Mouse (Mus musculus): ENCODE measurements at regions not wholly inside any gene's neighbourhood (a gene's known extent, or its start where the extent isn't known, plus 50 kb on each side); places are given as distances from the start of the nearest gene placed in this dataset.

DNA sequence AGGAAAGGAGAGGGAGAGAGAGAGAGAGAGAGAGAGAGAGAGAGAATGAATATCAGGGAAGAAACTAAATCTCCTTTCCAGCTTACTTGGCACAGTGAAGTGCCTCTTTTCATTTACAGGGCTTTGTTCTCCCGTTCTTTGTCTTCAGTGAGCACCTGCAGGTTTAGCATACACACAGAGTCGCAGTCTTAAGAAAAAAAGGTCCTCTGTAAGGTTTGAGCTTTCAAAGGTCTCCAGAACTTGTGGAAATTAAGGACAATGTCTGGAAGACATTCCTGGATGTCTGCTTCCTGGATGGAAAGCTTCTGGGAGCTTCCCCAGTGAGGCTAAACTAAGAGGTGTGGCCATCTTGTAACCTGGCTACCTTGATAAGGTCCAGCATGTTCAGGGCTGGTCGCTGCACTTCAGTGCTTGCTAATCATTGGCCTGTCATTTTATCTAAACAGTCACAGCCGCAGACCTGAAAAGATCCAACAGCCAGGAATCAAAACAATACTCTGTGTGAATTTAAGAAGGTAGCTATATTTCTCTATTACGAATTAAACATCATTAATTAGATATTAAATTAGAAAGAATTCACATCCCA is 113.1 kb upstream of the Ralgapa2 start:
- no peak for DNase-seq

DNA sequence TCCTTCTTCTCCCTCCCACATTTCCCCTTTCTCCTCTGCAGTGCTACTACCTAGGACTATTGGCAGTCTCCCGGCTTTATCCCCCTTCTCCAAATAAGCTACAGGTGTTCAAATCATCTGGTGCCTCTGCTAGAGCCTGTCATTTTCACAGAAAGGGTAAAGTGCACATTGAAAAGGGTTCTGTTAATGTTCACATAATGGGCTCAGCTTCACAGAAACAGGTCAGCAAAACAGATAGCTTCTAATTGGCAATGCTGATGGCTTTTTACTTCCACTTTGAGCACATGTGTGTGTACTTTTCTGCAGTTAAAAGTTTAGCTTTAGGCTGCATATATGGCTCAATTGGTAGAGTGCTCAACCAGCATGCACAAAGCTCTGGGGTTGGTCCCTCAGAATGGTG is 114.4 kb upstream of the Ralgapa2 start:
- no peak for DNase-seq

DNA sequence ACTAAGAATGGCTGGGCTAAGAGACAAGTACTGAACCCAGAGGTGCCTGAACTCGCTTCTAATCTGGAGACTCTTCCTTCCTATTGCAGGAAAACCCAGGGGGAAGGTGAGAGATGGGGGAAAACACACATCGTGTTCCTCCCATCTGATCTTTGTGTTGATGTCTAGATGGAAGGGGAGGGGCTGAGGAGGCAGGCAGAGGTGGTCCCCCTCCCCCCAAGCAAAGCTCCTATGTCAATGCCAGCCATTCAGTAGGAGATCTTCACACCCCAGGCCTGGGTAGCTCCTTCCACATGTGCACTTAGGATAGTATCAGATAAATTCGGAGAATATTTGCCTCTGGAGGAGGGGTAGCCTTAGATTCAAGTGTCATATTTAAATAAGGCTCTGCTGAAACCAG is 118.0 kb upstream of the Ralgapa2 start:
- no peak for DNase-seq

DNA sequence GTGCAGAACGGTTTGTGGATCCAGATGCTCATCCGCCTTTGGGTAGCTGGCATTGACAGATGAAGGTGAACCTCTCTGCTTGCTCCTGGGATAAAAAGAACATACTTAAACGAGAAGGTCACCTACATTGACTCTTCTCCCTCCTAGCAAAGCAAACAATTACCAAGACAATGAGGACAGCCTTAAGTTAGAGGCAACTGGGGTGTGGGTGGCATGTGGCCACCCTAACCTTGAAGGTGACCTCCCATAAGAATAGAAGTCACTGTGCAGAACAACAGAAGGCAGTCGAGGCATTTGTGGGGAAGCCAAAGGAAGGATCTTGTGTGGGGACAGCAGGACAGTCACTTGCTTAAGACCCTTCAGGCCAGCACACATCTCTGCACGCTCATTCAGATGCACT is 119.0 kb upstream of the Ralgapa2 start:
- no peak for DNase-seq

DNA sequence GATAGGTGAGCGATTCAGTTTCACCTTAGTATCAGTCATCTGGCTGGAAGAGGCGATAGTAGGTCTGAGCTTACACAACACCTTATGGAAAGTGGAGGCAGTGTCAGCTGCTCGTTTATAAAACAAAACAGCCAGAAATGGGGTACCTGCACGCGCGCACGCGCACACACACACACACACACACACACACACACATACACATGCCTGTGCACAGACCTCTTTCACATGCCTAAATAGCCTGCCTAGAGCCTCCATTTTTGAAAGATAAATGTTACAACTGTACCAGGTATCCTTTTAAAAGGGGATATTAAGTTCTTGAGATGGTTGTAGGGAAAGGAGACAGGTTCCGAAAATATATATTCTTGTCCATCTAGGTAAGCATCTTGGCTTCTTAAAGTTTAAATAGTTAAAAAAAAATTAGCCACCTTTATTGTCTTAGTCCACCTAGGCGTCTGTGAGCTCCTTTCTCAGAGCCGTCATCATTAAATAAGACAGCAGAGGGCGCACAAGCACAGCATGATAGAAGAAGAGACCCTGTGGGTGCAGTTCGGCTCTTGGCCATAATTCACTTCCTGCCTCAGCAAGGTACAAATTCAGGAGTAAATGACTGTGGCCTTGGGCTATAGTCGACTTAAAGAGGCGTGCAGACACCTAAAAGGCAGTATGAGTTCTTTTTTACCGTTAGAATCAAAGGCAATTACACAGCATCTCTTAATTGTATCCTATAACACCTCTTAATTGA is 121.4 kb upstream of the Ralgapa2 start:
- peak; percentile 42 for DNase-seq

DNA sequence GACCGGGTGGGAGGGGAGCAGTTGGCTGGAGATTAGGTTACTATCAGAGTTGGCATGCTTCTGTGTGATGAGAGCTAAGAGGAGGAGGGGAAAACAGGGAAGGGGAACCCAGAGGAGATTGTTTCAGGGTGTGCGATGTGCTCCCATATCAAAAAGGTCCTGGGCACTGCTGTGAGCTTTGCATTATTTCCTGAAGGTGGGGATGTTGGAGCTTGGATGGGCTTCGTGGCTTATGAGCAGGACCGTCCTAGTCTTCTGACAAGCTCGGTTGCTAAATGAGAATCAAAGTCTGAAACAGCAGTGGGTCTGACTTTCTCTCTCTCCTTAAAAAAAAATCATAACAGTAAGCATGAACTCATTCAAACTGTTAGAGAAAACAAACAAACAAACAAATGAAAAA is 125.4 kb upstream of the Ralgapa2 start:
- no peak for DNase-seq

DNA sequence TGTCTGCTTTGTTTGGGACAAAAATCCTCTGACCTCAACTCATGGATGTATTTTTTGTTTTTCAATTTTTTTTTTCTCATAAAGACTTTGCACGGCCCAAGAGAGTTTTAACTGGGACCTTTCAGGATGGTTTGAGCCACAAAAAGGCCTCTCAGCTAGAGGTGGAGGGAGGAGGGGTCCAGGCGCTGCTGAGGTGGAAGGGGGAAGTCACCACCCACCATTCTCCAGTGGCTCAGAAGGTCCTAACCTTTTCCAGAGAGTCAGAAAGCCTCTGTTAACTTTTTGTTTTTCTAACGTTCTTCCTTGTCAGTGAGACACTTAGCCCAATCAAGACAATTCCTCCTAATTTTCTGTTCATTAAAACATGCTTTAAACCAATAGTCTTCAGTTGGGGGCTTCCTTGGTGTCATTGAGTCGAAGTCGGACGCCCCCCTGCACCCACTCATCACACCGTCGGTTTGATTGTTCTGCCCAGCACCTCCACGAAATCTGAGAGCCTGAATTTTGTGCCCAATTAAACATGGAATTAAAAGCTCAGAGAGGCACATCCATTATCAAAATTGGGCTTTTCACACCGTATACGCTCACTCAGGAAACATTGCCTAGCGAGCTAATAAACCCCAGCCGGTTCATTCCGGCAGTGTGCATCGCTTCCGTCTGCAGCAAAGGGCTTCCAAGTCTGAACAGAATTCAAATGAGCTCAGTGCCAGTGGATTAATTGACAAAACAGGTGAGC is 134.3 kb upstream of the Ralgapa2 start:
- DNase-seq: no peak

DNA sequence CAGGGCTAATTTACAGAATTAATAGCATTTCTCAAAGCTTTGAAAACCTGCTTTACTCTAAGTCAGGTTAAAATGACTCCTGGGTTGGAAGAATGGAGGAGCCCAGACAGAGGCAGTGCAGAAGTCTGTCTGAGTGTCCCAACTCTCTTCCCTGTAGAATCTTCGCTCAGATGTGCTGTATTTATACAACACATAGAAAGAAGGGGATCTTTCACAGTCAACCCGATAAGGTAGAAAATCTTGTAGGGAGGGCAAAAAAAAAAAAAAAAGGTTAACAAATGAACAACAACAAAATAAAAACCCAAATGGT is 134.8 kb upstream of the Ralgapa2 start:
- DNase-seq: no peak

DNA sequence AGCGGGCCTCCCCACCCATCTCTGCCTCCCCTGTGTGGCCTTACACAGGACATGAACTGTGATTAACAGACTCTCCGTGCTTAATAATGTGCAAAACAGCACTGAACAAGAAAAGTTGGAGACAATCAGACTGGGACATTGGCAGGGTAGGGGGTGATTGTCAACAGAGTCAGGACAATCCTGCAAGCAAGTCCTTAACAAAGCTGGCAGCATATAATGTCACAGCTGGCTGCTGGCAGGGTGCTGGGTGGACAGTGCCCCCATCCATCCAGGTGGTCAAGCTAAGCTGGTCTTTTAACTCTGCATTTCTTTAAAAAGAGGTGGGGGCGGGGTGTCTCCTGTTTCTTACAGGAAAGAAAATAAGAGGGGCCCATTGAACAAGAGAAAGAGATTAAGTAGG is 149.2 kb upstream of the Ralgapa2 start:
- no peak for DNase-seq

DNA sequence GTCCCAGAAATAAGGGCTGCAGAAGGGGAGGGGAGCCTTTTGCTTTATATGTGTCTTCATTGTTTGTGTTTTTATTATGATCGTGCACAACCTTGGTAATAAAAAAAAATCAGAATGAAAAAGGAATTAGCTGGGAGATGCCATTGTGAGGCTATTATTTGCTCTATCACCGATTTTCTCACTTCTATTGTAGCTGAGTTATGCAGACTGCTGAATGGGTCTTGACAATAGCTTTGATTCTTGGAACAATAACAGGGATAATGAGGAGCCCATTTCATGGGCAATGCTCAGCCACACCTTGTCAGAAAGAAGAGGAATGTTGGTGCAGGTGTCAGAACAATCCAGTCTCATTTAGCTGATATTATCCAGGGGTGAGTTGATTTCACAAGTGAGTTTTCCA is 160.6 kb upstream of the Ralgapa2 start:
- DNase-seq: no peak

DNA sequence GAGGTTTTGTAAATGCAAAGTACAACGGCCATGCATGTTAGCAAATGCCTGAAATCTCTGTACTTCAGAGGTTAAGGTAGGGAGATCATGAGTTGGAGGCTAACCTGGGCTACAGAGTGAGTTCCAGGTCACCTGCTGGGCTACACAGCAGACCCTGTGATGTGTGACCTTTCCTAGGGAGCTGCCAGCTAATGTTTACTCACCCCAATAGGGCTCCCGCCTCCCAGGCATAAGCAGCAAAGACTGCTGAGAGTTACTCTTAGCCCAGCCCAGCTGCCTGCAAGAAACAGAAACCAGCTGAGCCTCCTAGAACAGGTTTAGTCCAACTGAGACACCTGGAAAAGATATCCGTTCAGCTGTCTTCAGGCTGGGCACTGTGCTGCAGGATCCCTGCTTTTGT is 169.8 kb upstream of the Ralgapa2 start:
- no peak for DNase-seq

DNA sequence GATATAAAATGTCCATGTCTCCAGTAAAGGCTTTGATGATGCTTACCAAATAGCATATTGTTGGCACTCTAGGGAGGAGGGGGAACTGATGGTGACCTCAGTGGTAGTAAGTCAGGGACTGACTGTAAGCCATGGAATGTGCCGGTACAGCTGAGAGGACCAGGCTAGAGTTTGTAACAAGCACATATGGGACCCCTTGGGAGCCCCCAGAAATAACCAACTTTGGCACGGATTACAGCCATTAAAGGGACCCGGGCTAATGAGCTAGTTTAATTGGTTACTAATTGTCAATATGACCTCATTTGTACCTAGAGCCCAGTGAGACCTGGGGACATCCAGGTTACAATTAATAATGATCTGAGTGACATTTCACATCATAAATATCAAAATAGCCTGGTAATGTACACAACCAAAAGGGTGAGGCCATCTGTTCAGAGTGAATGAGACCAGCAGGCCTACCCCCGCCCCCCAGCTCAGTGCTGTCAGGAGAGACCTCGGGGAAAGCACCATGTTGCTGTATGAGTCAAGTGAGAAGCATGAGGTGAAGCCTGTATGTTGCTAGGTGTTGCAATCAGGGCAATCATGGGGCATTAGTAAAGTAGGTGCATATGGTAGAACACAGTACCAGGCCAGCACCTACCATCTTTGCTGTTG is 169.7 kb upstream of the Kiz start:
- DNase-seq: no peak

DNA sequence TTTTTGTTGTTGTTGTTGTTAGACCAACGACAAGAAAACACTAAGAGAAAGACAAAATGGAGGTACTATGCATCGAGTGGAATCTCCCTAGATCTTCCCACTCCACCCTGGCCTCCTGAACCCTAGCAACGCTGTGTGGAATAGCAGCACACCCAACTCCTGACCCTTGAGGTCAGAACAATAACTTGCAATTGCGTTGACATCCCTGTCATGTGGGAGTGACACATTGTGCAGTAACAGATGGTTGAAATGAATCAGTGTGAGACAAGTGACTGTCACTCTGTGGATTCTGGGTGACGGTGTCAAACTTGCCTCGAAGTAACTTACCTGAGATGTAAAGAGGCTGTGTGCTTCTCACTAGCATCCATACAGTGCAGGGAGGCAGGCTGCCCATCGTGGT is 167.1 kb upstream of the Kiz start:
- no peak for DNase-seq

DNA sequence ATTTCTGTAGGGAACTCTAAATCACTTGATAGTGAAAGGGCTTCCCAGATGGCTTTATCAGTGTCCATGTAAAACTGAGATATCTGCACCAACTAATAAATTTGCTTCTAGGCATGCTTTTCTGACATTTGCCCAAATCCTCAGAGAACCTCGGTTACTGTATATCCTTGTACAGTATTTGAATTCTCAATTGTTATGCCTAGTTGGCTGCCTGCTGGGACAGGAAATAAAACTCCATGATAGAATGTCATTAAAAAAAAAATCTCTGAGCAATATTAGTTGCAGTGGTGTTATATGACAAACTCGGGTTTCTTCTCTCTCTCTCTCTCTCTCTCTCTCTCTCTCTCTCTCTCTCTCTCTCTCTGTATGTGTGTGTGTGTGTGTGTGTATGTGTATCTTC is 162.2 kb upstream of the Kiz start:
- DNase-seq: no peak

DNA sequence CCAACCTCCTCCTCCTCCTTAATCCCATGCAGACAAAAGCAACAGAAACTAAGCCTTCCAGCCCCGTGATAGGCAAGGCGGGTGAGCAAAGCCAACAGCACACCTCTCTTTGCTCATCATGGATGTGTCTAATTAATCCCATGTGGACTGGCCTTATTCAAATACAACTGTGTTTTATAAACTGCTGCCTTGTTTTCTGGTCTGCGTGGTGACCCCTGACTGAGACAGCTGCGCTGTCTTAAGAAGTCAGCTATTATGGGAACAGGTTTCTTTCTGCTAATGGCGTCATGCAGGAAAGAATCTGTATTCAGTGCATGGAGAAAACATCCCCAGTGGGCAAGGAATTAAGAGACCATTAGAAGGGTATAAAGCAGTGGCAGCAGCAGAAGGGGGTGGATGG is 161.6 kb upstream of the Kiz start:
- no peak for DNase-seq

DNA sequence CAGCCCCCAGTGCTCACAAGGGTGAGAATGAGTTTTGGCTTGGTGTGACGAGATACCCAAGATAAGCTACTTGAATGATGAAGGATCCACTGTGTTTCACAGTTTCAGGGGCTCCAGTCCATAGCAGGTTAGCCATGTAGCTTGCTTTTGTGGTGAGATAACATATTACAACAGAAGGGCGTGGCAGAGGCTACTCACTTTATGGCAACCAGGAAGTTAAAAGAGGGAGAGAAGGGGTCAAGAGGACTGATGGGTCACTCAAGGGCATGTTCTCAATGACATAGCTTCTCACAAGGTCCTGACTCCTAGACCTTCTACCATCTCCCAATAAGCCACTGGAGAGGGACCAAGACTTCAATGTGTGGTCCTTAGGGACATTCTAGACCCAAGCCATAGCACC is 159.4 kb upstream of the Kiz start:
- no peak for DNase-seq

DNA sequence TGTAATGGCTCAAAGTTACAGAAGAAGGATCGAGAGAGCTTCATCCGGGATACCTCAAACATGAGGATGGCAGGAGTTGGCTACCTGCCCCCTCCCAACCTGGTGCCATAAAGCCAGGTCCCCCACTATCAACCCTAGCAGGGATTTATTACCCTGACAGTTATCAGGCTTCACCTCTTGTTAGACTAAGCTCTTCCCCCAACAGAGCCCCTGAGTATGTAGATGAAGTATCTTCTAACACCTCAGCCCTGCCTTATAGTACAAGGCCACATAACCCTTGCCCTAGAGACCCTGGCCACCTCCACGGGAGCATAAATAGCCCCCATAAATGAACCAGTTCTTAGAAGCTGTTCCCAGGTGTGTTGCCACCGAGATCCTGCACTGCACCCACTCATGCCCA is 158.9 kb upstream of the Kiz start:
- DNase-seq: no peak

DNA sequence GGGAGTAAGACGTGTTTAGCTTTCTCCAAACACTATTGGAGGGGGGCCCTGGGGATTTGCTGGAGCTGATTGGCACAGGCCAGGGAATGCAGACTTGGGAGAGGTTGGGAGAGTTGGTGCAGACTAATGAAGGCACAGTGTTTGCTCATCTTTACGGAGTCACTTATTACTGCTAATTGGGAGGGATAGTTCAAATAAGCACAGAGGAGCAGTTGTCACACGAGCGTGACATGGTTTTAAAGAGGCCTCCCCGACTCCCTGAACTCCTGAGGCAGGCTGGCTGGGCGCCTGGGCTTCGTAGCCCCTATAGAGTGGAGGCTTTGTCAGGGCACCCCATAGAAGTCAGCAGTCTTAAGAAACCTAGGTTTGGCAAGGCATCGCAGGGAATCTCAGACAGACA is 145.0 kb upstream of the Kiz start:
- no peak for DNase-seq

DNA sequence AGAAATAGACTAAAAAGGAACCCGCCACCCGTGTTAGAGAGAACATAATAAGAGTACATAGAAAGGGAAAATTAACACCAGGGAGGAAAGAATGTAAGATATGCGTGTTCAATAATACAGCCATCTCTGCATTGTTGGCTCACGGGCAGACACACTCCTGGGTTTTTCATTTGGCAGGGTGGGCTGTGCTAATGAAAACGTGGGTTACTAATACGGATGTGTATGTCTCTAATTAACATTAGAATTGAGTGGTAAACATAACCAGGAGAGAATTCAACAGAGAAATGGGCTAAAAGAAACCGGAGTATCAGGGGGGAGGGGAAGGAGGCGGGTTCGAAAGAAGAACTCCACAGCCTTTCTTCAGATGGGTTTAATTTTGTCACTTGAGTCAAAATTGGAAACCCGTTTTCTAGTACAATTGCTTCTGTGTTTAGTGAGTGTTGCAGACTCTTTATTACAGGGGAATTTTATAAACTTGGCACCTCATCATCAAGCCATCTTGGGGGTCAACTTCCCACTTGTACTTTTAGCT is 134.4 kb upstream of the Kiz start:
- no peak for DNase-seq

DNA sequence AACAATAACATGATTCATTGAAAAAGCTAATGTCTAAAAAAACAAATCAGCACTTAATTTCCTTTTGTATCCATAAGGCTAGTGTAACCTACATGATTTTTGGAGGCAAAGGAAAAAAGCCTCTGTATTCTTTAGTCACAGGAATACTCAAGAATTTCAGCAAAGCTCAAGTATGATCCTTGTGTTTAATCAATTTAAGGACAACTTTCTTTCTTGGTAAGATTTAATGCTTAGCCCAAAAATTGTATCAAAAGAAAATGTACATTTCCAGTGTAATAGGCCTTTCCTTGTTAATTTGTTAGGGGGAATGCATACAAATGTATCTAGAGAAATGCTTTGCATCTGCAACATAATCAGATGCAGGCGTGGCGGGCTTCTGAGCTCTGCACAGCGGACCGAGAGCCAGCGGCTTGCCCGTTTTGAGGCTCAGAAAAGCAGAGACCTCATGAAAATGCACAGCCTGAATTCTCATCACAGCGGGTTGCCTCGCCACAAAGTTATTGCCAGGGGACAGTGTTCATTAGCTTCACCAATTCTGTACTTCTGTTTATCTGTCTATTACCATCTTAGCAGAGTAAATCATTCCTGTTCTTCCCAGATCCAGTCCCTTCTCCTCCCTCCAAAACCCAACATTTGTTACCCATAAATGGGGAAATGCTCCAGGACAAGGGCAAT is 133.2 kb upstream of the Kiz start:
- no peak for DNase-seq

DNA sequence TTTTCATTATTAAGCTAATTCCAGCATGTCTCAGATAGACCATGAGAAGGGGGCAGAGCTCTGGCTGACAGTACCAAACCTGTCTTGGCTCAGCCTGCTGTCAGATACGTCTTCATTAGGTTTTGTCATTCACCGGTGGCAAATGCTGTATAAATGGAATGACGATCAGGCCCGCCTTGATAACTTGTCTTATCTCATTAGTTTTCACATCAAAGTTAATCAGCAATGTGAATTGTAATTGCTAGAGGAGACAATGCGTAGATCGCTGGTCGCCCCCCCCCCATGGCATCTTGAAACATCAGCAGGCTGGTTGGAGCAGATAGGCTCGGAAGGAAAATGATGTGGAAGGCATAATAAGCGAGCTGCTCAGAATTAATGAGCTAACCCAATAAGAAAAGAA is 132.5 kb upstream of the Kiz start:
- DNase-seq: no peak

DNA sequence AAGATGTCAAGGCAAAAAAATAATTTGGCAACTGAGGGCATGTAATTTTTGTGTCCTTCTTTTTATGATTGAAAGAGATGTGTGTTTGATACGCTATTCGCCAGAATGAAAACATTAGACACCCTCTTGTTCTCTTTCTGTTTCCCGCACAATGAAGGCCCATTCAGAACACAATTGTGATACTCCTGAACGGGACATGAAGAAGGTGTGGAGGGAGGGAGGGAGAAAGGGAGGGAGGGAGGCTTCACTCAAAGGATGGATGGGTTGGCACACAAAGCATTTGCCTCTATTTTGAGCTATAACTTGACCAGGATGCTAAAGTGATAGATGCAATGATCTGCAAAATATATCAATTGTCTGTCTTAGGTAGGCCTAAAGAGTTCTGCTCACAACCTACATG is 132.0 kb upstream of the Kiz start:
- DNase-seq: no peak
